Mouse (Mus musculus) erythroblast, embryonic 14.5 days (primary cell): Measurements from ENCODE around the gene Nfix.

Experiments used
- GATA1 ChIP-seq: IDR thresholded peaks from 2 replicates; pipeline ENCODE4 v1.6.1; 2012; ENCODE audit warnings: low read length, inconsistent platforms, mixed read lengths
- TAL1 ChIP-seq: IDR thresholded peaks from 3 replicates; pipeline ENCODE4 v1.6.1; 2012; ENCODE audit warnings: low read length, inconsistent platforms, mixed read lengths

- TF ChIP-seq GATA1 (no peak), TAL1 (no peak)
These were observed 61.3 kb downstream of the Nfix start for GRCm38 (mm10) chr8:84738715-84739400.
